Mouse (Mus musculus): ENCODE data around the gene Pak3.

The Pak3 gene

DNA sequence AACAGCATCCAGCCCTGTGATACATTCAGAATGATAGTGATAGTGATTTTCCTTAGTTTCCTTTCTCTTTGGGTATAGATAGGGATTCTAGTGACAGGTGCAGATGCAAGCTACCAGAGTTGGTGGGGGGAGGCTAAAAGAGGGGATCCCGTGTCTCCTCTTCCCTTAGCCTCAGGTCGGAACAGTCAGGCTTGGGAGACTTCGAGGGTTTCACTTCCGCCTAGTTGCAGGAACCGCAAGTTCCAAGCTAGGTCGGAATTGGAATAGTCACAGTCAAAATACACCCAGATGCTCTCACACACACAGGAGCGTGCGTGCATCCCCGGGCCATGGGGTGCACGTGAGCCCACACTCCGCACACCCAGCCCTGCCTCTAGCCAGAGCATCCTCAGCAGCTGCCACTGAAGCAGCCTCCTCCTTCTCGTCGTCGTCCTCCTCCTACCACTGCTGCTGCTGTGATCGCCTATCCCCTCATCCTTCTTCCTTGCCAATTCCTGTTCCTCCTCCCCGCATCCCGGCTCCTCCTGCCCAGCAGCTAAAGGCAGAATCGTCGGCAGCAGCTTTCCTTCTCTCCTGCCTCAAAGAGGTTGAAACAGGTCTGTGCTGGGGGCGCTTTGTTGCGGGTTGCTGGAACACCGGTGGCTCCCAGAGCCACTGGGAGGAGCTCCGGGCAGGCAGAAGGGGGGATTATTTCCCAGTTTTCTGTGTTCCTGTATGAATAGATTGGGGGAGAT, at the start of gene Pak3:
Gene Pak3, plus strand, starts transcription at position 424 of the 734 bp plus-strand sequence.
- DNase-seq (ENCODE audit: low read depth), result peak; percentile 67

GRCm38 (mm10) chrX:143482866-143483265, 35.5 kb upstream of the Pak3 start:
- DNase-seq (ENCODE audit: low read depth), result peak; percentile 100

GRCm38 (mm10) chrX:143501053-143501695, 17.2 kb upstream of the Pak3 start:
- peak; percentile 88 for DNase-seq (ENCODE audit: low read depth)

- peak; percentile 82 for DNase-seq (ENCODE audit: low read depth)
Observed at GRCm38 (mm10) chrX:143501776-143502365, 16.5 kb upstream of the Pak3 start.

GRCm38 (mm10) chrX:143518917-143519316, 526 bp downstream of the Pak3 start:
- peak; percentile 73 for DNase-seq (ENCODE audit: low read depth)

DNA sequence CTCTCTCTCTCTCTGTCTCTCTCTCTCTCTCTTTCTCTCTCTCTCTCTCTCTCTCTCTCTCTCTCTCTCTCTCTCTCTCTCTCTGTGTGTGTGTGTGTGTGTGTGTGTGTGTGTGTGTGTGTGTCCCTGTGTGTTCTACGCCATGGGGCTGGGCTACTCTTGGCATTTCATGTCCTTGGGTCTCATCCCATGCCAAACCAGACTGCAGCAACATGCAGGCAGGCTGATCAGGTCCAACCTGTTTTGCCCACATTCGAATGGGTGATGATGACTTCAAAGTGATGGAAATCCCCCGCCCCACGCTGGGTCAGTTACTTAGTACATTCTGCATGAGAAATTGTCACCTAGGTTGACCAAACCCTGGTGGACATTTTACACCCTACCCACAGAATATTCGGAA, 1.1 kb downstream of the Pak3 start:
- peak; percentile 38 for DNase-seq (ENCODE audit: low read depth)

DNA sequence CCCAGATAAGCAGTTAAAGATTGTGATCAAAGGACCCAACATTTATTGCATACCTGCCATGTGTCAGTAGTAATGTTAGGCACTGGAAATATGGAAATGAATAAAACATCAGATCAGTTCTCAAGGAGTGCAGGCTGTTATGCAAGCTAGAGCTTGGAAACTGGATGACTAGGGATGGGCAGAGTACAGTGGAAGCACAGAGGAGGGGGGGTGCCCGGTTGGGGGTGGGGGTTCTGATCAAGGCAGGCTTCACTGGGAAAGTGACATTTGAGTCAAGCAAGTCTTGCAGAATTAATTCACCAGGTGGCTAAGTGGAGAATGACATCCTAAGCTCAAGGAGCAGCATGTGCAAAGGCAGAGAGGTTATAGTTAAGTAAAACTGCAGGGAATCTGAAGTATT, 1.8 kb downstream of the Pak3 start:
- peak; percentile 26 for DNase-seq (ENCODE audit: low read depth)

DNA sequence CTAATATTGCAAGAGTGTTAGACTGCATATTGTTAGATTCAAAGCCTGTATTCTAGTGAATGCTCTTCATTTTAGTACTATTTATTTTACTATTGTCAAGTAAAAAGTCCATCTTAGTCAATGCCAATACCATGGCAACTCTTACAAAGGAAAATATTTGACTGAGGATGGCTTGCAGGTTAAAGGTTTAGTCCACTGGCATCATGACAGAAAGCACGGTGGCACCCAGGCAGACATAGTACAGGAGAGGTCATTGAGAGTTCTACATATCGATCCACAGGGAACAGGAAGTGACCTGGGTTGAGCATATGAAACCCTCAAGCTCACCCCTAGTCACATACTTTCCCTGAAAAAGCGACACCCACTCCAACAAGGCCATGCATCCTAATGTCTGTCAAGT, 13.9 kb downstream of the Pak3 start:
- no peak for DNase-seq (ENCODE audit: low read depth)

GRCm38 (mm10) chrX:143533574-143533973, 15.2 kb downstream of the Pak3 start:
- no peak for DNase-seq (ENCODE audit: low read depth)

DNA sequence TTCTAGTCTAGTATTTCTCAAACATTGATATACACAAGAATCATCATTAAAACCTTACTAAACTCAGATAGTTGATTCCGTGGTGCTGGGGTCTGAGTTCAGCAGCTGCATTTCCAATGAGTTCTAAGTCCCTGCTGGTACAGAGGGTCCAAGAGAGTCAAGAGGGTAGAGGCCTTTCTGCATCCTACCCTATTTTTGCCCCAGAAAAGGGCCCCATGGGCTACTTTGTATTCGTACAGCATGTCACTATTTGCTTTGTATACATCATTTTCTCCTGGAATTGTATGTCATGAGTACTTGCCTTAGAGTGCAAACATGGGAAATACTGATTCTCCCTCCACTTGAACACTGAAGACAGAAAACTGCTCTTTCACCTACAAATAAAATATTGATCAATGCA, 24.4 kb downstream of the Pak3 start:
- DNase-seq (ENCODE audit: low read depth), result no peak

DNA sequence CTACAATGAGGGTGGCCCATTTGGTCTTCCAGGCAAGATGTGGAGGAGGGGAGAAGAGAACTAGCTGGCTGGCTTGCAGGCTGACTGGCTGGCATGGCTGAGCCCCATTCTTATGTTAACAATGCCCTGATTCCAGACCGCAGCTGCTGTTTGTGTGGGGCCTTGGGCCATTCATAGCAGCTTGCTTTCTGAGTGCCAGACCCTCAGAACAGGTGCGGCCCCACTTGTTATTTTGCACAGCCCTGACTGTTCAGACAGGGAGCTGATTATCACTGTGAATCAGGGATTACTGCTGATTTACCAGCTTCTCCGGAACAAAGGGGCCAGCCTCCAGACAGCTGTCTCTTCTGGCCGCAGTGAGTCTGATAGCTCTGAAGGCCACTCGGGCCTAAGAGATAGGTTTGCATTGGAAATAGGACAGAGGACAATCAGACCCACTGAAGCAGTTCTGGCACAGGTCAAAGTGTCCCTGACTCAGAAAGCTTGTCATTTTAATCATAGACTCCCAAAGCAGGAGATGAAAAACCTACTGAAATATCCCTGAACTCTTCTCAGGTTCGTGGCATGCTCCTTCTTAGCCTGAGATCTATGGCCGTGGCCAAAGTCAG, 24.9 kb downstream of the Pak3 start:
- DNase-seq (ENCODE audit: low read depth), result no peak

GRCm38 (mm10) chrX:143573691-143574090, 55.3 kb downstream of the Pak3 start:
- DNase-seq (ENCODE audit: low read depth), result peak; percentile 80

DNA sequence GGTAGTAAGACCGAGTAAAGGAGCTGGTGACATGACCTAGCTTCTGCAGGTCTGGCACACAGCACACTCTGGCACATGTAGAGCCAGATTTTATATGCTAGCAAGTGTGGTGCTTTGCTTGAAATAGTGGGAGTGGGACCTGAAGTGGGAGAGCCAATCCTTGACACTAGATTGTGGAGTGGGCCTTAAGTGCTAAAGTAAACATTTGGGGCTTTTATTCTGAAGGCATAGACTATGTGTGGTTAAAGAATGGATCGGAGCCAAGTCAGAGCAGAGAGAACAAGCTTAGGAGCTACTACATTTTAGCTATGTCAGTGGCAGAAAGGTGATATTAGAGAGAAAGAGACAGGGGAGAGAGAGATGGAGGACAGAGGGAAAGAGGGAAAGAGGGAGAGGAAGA, 61.5 kb downstream of the Pak3 start:
- DNase-seq (ENCODE audit: low read depth), result peak; percentile 40

- DNase-seq (ENCODE audit: low read depth), result peak; percentile 43
Observed at GRCm38 (mm10) chrX:143580458-143580959, 62.1 kb downstream of the Pak3 start.

DNA sequence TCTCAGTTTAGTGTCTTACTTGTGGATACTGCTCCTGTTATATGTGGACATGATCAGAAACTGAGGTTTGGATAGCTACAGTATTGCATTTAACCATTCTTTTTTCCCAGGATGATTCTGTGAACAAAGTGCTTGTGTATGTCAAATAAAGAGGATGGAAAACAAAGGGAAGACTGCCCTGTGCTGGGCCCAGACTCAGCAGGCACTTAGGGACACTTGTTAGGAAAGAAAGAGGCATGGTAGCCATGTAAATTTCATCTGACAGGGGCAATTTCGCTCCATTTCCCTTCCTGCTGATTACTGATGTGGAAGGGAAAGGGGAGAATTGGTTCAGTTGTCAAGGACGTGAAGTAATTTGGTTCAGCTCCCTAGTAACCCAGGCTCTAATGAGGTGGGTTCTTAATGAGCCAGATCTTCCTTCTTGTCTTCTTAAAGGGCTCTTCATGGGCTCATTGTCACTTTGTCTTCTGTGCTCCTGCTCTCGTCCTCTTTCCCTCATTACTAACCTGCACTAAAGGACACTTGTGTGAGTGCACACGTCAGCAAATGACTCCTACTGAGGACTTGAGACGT, 88.6 kb downstream of the Pak3 start:
- DNase-seq (ENCODE audit: low read depth), result no peak

GRCm38 (mm10) chrX:143618734-143619133, 100.3 kb downstream of the Pak3 start:
- no peak for DNase-seq (ENCODE audit: low read depth)

GRCm38 (mm10) chrX:143627767-143628166, 109.4 kb downstream of the Pak3 start:
- DNase-seq (ENCODE audit: low read depth), result no peak

- DNase-seq (ENCODE audit: low read depth), result no peak
Observed at GRCm38 (mm10) chrX:143643936-143644335, 125.5 kb downstream of the Pak3 start.

GRCm38 (mm10) chrX:143644807-143645206, 126.4 kb downstream of the Pak3 start:
- DNase-seq (ENCODE audit: low read depth), result no peak

- no peak for DNase-seq (ENCODE audit: low read depth)
Observed at GRCm38 (mm10) chrX:143654308-143655176, 136.2 kb downstream of the Pak3 start.

GRCm38 (mm10) chrX:143655177-143655492, 136.7 kb downstream of the Pak3 start:
- no peak for DNase-seq (ENCODE audit: low read depth)

All from NIH3T3 (cell line).